Mouse (Mus musculus) embryo, embryonic 10 days (tissue): ENCODE data around the gene Tex33.
"Not testable (repeated sequence)": the region's sequence is repeated elsewhere in the genome, so short reads cannot be mapped to it uniquely, and the experiment has no call there.

Source experiments
- DNase-seq: peaks from one replicate; pipeline ENCODE4 v3.0.0-alpha.2; 2015; ENCODE audit warnings: low spot score

Tex33 gene

DNA sequence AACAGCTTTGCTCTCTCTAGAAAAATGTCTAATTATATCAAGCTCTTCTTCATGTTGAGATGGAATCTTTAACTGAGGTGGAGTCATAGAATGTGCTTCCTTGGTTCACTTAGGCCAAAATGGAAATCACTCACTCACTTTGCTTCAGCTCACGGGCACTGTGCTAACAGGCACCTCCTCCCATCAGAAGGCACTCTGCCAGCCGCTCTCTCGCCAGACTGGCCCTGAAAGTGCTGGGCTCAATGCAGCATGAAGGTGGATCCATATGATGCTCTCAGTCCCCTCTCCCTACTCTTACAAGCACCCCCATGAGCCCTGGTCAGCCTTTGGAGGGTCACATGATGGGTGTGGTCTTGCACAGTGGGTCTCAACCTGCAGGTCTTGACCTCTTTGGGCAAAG is 21.5 kb downstream of the Tex33 start:
- no peak for DNase-seq

DNA sequence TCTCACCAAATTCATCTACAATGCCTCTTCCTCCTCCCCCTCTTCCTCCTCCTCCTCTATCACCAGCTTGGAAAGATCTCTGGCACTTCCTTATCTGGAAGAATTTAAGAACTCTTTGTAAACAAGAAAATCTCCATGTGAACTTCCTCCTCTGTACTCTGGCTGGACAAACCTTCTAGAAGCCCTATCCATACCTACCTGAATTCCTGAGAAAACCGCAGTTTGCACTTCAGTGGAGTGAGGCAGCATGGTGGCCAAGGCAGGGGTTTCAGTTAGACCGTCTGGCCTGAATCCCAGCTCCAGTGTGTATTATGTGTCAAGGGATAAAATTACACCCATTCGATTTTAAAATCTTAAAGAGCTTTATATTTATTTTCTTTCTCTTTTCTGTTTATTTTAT is 22.9 kb downstream of the Tex33 start:
- DNase-seq: no peak

DNA sequence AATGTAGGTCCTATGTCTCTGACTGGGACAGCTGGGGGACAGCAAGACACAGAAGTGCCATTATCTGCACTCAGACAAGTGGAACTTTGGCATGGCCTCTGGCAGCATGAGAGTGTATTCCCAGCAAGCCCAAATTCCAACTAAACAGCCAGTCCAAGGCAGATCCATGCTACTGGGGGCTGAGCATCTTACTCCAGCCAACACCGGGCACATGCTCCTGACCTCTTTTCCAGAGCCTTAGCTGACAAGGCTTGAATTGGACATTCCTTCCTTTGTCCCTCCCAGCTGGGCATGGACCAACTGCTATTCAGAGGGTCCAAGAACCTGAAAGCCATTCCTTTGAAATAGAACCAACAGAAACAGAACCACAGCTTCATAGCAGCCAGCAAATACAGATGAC is 26.1 kb downstream of the Tex33 start:
- DNase-seq: no peak

DNA sequence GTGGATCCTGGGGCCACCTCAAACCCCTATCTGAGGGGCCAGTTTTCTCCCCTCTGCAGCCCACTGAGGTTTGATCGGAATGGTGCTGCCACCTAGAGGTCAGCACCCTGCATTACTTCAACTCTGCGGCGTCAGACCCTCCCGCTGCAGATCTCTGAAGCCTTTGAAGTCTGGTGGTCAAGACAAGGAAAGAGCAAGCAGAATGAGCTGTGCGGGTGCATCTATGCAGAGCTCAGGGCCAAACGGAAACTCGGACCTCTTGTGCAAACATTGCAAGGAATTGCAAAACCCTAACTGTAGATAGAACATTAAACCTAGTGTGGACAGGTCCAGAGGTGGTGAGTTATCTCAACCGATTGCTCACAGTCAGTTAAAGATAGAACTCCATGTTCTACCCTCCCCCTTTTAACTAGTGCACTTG is 26.8 kb downstream of the Tex33 start:
- DNase-seq: peak; percentile 77

DNA sequence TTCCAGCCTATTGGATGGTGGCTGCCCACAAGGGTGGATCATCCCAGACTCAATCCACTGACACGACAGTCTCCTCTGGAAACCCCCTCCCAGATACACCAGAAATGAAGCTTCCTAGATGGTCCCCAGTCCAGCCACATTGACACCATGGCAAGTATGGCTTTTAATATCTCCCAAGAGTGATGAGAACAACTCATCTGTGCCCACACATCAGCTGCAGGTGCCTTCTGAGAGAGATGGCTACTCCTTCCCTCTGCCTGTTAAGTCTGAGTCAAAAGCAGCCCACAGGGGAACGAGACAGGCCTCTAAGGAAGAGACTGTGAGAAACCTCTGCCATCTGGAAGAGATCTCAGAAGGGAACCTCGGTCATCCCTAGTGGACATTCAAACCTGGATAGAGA is 27.9 kb downstream of the Tex33 start:
- DNase-seq: no peak

DNA sequence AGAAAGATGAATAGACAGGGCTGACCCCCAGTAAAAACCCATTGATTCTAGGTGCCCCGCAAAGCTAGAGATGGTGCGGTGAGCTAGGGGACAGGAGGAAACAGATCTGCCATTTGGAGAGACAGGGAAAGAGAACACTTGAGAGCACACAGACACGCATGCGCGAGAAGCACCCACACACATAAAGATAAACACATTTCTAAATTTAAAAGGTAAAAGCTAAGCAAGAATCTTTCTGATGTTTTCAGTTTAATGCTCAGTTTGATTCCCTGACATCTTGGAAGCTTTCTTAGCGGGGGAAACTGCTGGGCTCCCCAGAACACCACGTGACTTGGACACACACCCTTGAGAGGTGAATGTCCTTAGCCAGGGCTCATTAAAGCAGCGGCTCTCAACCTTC is 28.8 kb downstream of the Tex33 start:
- DNase-seq: no peak

DNA sequence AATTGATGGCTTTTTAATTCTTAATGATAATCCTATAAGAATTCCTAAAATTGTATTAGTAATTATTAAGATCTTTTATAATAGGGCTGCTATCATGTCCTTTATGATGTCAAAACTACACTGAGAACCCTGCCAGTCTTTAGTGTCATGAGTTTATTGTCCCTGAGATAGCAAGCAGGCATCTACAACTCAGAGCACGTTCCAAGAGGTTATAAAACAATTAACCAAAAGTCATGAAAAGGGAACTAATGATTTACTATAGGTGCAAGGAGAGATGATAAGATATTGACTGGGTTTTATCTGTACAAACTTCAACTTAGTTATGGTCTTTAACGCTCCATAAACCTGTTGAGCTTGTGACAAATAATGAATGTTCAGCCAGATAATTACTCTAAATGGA is 29.8 kb downstream of the Tex33 start:
- DNase-seq: no peak

DNA sequence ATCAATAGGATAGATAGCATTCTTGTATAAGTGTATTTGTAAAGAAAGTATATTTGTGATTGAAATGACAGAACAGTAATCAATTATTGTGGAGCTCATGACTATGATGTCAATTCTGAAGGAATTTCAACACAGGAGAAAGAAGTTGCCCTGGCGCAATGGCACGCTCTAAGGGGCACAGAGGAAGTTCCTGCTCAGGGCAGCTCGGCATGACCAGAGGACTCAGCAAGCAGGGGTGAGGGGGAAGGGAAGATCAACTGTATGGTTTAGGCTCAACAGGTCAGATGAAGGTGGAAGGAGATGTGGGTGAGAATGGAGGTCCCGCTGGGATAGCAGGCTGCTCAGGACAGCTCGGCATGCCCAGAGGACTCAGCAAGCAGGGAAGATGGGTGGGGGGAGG is 40.2 kb downstream of the Tex33 start:
- no peak for DNase-seq

DNA sequence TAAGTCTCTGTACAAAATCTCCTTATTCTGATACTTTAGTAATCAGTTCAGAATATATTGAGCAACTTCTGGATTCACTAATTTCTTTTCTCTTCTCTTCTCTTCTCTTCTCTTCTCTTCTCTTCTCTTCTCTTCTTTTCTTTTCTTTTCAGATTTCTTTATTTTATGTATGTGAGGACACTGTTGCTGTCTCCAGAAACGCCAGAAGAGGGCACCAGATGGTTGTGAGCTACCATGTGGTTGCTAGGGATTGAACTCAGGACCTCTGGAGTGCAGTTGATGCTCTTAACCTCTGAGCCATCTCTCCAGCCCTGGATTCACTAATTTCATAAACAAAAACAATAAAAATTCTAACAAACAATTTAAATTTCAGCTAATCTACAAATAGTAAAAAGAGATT is 40.8 kb downstream of the Tex33 start:
- DNase-seq: peak; percentile 60

DNA sequence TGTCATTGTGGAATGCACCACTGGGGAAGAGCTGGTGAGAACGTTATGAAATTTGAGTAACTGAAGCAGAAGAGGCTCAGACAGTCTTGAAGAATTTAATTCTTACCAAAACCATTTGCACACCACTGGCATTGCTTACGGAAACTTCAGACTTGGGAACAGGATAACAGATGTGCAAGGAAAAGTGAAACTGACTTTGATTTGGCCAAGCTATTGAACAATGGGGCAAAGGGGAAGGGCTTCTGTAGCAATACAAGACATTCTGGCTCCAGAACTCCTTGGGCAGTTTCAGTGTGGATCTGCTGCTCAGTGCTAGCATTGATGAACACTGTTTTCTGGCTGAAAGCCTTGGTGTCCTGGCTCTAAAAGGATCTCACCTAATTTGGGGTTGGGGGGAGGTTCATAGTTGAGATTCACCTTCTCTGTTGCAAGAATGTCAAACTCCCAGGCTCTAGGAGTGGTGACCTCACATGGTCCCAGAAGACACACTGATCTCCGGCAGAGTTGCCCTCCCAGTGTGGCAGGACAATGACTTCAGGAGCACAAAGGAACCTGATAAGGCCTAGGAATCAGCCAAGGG is 44.0 kb downstream of the Tex33 start:
- no peak for DNase-seq

DNA sequence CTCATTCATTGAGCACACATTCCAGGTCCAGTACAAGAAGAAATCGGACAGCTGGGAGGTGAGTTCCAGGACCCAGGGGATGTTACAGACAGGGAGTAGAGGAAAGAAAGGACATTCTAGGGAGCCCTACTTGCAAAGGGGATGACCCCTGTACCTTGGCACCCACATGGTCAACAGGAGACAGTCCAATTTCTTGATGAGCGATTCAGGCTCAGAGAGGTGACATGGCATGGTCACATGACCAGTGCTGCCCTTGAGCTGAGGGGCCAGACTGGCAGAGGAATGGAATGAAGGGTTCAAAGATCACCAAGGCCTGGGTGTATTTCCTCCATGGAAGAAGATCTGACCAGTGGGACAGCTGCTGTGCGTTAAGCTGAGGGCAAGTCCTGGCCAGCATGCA is 51.1 kb downstream of the Tex33 start:
- DNase-seq: no peak

DNA sequence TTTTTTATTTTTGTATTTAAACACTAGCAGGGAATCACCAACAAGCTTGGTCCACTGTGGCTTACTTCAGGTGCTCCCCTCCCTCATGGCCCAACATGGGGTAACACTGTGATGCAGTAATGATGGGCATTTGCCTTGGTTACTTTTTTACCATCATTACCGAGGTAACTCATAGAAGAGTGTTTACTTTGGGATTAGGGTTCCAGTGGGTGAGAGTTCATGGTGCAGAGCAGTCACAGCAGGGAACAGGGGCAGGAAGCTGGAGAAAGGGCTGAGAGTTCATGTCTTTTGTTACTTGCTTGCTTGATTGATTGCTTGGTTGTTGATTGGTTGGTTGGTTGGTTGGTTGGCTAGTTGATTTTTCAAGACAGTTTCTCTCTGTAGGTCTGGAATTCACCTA is 52.0 kb downstream of the Tex33 start:
- no peak for DNase-seq

DNA sequence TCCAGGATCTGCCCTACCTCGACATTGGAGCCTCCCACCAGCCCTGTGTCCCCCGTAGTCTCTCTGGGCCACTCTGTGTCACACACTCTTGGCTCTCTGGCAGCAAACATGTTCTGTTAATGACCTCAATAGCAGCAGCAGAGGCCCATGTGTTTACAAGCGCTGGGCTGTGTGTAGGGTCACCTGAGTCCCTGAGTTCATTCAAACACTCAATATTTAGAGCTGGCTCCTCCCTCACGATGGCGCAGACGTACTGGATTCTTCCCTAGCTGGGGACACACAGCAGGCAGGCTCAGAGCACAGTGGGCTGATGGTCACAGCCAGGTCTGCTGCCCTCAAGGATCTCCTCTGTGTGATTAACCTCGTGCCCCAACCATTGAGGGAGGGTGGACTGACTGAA is 54.8 kb downstream of the Tex33 start:
- not testable (repeated sequence) for DNase-seq

DNA sequence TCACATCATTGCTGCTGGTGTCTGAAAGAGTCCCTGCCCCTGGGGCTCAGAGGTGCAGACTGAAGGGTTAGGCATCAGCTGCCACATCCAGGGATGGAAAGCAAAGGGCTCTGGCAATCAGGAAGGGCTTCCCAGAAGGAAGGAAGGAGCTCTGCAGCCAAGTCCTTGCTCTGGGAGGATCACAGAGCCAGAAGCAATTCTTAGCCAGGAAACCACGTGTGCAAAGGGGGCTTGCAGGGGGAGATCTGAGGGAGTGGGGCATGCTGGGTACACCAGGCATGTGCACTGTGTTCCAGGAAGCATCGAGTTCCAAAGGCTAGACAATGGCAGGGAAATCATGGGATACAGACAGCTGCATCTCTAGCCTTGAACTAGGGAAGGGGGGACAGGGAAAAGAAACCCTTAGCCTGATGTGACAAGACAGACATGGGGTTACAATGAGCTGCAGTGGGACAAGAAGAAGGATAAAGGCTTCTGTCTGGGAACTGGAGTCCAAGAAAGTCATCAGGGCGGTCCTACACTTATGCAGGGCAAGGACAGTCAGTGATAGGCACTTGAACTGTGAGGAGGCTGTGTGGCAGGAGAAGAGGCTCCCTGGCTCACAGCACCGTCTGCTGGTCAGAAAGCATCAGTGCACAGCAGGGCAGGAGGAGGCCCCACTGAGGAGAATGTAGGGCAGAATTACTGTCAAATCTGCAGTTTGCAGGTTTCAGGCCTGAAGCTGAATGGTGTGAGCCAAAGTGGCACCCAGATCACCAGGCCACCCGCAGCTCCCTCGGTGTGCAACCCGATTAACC is 55.9 kb downstream of the Tex33 start:
- peak; percentile 72 for DNase-seq

DNA sequence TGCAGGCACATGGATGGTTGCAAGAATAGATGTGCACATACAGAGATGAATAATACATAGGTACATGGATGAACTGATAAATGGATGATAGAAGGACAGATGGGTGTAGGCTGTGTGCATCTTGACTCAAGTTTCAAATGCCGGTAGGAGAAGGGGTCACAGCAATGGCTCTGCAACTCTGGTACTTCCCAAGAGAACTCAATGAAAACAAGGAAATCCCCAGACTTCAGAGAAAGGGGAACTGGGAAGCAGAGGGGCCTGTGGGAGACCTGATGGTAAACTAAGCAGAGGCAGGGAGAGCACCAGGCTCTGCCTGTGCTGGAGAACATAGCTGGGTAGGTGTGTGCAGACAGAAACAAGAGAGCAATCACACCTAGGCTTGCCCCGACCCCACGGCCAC is 61.3 kb downstream of the Tex33 start:
- no peak for DNase-seq

DNA sequence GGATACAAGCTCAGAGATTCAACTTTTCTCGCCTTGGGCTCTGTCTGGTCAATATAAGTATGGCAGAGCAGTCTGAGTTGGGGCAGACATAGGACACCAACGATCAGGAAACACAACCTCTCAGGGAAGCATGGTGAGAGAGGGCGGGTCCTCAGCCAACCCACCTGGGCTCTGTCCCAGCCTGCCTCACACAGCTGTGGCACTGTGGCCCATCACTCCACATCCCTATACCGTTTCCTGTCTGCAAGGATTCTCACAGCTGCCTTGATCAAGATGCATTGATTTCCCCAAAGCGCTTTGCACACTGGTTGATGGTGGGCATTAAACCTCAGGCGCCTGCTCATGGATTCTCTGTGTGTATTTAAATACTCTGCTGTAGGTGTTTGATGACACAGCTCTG is 62.7 kb downstream of the Tex33 start:
- no peak for DNase-seq

DNA sequence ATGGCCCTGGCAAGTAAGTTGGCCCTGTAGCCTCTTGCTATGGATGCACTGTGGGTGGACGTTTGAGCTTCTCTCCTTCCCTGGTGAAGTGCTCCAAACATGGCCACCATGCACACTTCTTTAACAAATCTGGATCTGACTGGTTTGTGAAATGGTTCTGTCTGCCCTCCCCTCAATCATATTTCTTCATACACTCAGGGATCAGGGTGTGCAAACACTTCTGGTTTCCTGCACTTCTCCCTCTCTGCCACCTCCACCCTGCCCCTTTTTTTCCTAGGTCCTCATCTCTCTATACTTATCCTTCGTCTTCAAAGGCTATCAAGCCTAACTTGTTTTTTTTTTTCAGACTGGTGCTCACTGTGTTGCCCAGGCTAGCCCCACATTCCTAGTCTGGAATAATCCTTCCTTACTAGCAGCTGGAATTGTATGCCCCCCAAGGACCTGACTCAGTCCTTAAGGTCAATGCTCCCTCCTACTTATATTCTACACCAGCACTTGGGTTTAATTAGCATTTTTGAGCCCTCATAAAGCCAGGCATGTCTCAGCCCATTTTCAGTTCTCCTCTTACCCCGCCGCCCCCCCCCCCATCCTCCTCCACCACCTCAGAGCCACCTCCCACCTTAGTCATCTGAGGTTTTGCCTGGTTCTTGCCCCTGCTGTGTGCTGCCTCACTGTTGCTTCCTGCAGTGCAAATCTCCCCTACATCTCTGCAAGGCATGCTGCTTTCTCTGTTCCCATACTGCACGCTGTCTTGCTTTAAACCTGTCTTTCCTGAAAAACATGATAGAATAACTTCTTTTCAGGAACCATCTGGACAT is 64.0 kb downstream of the Tex33 start:
- DNase-seq: no peak

DNA sequence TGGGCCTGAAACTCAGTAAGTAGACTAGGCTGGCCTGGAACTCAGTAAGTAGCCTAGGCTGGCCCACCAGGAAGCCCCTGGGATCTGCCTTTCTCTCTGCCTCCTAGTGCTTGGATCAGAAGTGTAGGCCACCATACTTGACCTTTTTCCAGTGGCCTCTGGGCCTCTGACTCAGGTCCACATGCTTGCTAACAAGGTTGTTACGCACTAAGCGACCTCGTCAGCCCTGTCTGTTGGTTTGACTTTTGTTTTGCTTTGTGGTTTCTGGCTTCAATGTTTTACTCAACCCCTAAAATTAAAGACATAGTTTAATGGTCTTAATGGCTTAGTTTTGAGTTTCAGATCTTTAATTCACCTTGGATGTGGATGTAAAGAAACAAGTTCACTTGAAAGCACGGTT is 65.0 kb downstream of the Tex33 start:
- DNase-seq: no peak

DNA sequence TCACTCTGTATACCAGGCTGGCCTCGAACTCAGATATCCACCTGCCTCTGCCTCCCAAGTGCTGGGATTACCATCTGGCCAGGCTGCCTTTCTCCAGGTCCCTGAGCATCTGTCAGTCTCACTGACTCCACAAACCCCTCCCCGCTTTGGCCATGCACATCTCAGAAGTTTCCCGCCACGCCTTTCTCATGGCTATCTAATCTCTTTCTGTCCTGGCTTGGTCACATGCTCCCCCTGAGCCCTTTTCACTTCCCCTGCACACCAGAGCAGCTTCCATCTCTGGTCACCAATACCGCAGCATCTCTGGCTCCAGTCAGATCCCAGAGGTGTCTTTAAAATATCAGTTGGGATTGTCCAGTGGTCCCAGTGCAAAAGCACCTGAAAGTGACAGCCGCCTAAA is 65.7 kb downstream of the Tex33 start:
- DNase-seq: not testable (repeated sequence)

DNA sequence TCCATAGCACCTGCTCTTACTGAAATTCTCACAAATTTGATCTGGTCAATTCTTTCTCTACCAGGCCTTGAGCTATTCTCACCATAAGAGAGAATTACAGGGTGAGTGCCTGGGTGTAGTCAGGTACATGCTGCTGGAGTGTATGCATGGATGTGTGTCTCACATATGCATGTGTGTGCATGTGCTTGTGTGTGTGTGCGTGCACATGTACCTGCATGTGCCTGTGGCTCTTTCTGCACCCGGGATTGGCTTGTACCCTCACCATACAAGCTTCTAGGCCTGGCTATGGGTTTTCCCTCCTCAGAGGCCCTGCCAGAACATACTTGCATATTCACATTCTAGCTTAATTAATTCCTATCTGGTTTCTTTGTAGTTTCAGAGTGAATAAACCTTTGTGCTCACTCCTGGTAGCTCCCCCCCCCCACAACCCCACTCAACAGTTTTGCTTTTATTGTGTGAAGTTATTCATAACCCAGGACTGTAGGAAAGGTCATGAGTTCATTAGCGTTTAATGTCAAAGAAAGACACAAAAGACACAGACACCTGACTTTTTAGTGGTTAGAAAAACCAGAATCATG is 67.1 kb downstream of the Tex33 start:
- no peak for DNase-seq
